Mouse (Mus musculus) lung, adult 2 months (tissue): Measurements from ENCODE around the gene Dapk3.

Source experiments
- CTCF ChIP-seq: fragments of 200-500 bp; IDR thresholded peaks from 2 replicates; pipeline ENCODE4 v1.5.1; 2011; ENCODE audit warnings: mild to moderate bottlenecking, low read length, control low read depth; ENCODE audit not compliant: insufficient read depth
- POLR2A ChIP-seq: fragments of 200-500 bp; IDR thresholded peaks from 2 replicates; pipeline ENCODE4 v1.6.1; 2011; ENCODE audit warnings: low read depth, mild to moderate bottlenecking, control low read depth, low read length, borderline replicate concordance; ENCODE audit errors: extremely low read depth

DNA sequence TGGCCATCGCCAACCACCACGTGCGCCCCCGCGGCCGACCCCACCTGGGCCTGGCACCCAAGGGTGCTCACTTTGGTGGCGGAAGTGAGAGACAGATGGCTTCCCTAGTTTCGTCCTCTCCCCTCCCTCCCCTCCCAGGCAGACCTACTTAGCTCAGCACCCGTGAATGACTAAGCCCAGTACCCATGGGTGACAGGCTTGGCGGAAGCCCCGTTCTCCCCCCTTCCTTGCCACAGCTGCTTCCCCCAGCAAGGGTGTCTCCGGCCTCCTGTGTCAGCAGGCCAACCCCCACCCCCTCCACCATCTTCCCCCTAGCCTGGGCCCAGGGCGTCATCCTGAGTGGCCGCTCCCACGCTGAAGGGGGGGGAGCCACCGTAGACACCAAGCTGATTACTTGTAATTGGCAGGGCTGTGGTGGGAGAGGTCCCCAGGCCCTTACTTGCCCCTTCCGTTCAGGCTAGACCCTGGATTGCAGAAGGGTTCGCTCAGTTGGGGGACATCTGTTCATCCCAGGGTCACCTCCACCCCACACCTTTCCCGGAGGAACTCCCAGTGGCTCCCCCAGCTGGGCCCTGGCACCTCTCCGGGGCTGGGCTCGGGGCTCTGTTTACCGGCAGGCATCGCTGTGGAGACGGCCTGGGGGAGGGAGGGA, 44.5 kb upstream of the Dapk3 start:
- TF ChIP-seq CTCF (no peak), POLR2A (peak; percentile 31; the same call in 1 of the 2 replicates)
